Mouse (Mus musculus) heart, postnatal 0 days (tissue): ENCODE data around the gene Gmppb. TPM values are rescaled to one million over a fixed set of nuclear protein-coding genes. Genes with fewer than 3 reads are reported as not detected.

Experiments used
- ATAC-seq: fragments of 200-750 bp; cut with Nextera tagmentation; 2 replicates; pipeline ENCODE4 v1.8.0; 2017; ENCODE audit warnings: low read depth, moderate number of reproducible peaks, moderate library complexity; ENCODE audit not compliant: insufficient read depth
- DNase-seq: peaks from one replicate; pipeline ENCODE4 v3.0.0-alpha.2; 2016; ENCODE audit warnings: low spot score
- H3K27ac ChIP-seq: fragments of 300-500 bp; sonication (generic); 2 replicates; pipeline ENCODE4 v1.5.1; 2014; ENCODE audit warnings: low read depth, mild to moderate bottlenecking
- H3K27me3 ChIP-seq: fragments of 300-500 bp; sonication (generic); 2 replicates; pipeline ENCODE4 v1.6.1; 2014; ENCODE audit warnings: low read length, mixed read lengths; ENCODE audit not compliant: control insufficient read depth, insufficient read depth
- H3K36me3 ChIP-seq: fragments of 300-500 bp; sonication (generic); replicated peaks from 2 replicates; pipeline ENCODE4 v1.6.1; 2014; ENCODE audit warnings: low read length, mixed read lengths; ENCODE audit not compliant: control insufficient read depth, insufficient read depth
- H3K4me1 ChIP-seq: fragments of 300-500 bp; sonication (generic); 2 replicates; pipeline ENCODE4 v1.6.1; 2014; ENCODE audit warnings: antibody characterized with exemption; ENCODE audit not compliant: control insufficient read depth, insufficient read depth
- H3K4me2 ChIP-seq: fragments of 300-500 bp; sonication (generic); 2 replicates; pipeline ENCODE4 v1.6.1; 2014; ENCODE audit warnings: low read depth, mild to moderate bottlenecking, low read length, moderate library complexity
- H3K4me3 ChIP-seq: fragments of 300-500 bp; sonication (generic); 2 replicates; pipeline ENCODE4 v1.5.1; 2014; ENCODE audit warnings: low read depth, low read length
- H3K9ac ChIP-seq: fragments of 300-500 bp; sonication (generic); replicated peaks from 2 replicates; pipeline ENCODE4 v1.6.1; 2014; ENCODE audit warnings: low read depth, low read length, mixed read lengths
- H3K9me3 ChIP-seq: fragments of 300-500 bp; sonication (generic); replicated peaks from 2 replicates; pipeline ENCODE4 v1.6.1; 2016; ENCODE audit warnings: low read length; ENCODE audit not compliant: control insufficient read depth
- CTCF ChIP-seq: IDR thresholded peaks from 2 replicates; pipeline ENCODE4 v1.5.1; 2016; ENCODE audit warnings: antibody characterized with exemption, control low read depth, low read depth
- EP300 ChIP-seq: IDR thresholded peaks from 2 replicates; pipeline ENCODE4 v1.6.1; 2016; ENCODE audit warnings: antibody characterized with exemption, low read depth
- WGBS: fragments of 180-500 bp; shearing (Covaris S2); extraction: QIAGEN DNeasy Blood & Tissue Kit; methylation state at CpG from one replicate; pipeline ENCODE4 v1.1.7; 2014; 5-methylcytosine and 5-hydroxymethylcytosine counted together
- microRNA-seq: library from miRNA; unstranded; fragments of <30 nt; microRNA quantifications from one replicate; pipeline ENCODE4, GENCODE M21; 2016
- polyA plus RNA-seq: library from polyadenylated mRNA; unstranded; fragments of >200 nt; fragmentation: Nextera tagmentation; extraction: Ambion mirVana; gene quantifications from 2 replicates; pipeline ENCODE4 v1.2.1, GENCODE M21; 2015
- total RNA-seq: library from RNA; depleted of rRNA; stranded (reverse); fragments of >200 nt; gene quantifications from 2 replicates; pipeline ENCODE4 v1.2.3, GENCODE M21; 2014; ENCODE audit warnings: low replicate concordance; rRNA removed

The Gmppb gene
- total and polyA plus RNA-seq, 2 experiments from 2014 or later: 13.1 to 15.7 TPM

DNA sequence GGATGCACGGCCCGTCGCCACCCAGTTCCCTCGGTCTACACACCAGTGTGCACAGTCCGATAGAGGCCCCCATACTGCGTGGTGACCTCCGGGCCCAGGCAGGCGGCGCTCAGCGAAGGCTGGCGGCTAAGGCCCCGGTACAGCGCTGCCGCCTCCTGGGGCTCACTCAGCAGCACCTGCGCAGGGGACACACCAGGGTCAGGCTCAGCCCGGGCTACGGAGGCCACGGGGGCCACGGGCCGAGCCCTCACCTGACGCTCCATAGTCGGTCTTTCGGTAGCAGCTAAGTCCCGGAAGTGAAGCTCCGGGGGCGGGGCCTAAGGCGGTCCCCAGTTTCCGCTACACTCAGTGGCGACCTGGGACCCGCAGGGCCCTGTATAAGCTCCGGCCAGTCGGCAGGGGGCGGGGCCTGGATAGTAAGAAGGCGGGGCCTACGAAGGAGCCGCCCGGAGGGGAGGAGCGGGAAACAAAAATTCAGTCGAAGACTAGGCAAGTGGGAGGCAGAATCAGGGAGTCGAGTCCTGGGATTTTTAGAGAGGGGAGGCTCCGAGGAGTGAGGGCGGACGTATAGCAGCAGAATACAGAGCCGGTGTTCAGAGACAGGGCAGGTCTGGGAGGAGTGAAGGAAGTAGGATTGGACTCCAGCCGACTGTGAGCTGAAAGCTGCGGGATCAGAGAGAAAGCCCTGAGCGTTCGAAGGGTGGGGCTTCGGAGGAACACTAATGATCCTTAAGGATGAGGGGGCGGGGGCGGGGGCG, 45.3 kb downstream of the Gmppb start, which contains the start of gene Apeh:
Gene Apeh (minus strand): TSS at position 423 of the 758 bp plus-strand sequence.
- peaks cover 10% of the 10 kb centered on the region; the same call in 1 of the 2 replicates for H3K4me1 ChIP-seq
- peak within 1 kb of the TSS; percentile 81 for H3K27ac ChIP-seq
- H3K36me3 ChIP-seq: peaks cover 30% of the 10 kb centered on the region
- H3K4me3 ChIP-seq: peak within 1 kb of the TSS; percentile 80
- peak; percentile 92 for ATAC-seq
- peak; percentile 29; the same call in 1 of the 2 replicates for TF ChIP-seq EP300
- TF ChIP-seq CTCF: no peak; the same call in 1 of the 2 replicates
- no peaks in the 10 kb centered on the region for H3K9me3 ChIP-seq
- WGBS: under 1% methylated on average over 52 of the region's 52 CpGs
- no peaks in the 10 kb centered on the region for H3K27me3 ChIP-seq
- H3K4me2 ChIP-seq: peak within 1 kb of the TSS; percentile 91
- DNase-seq: peak; percentile 89
- H3K9ac ChIP-seq: peak within 1 kb of the TSS; percentile 75

- TF ChIP-seq CTCF (no peak), EP300 (no peak)
- Histone ChIP-seq H3K4me3 (peak overlapping the region; percentile 80), H3K27me3 (no peaks in the 10 kb centered on the region), H3K4me1 (peaks cover 10% of the 10 kb centered on the region; the same call in 1 of the 2 replicates), H3K36me3 (peaks cover 23% of the 10 kb centered on the region), H3K9ac (peak overlapping the region; percentile 75), H3K9me3 (no peaks in the 10 kb centered on the region), H3K27ac (peak overlapping the region; percentile 81), H3K4me2 (peak overlapping the region; percentile 91)
- WGBS: under 1% methylated on average over 16 of the region's 16 CpGs
- DNase-seq: no peak
- peak; percentile 12 for ATAC-seq
These were observed 46.0 kb downstream of the Gmppb start for GRCm38 (mm10) chr9:108094998-108095411.

- ATAC-seq (peak; percentile 40; the same call in 1 of the 2 replicates), DNase-seq (peak; percentile 85)
- no peaks in the 10 kb centered on the region for H3K9me3 ChIP-seq
- H3K27me3 ChIP-seq: no peaks in the 10 kb centered on the region
- H3K27ac ChIP-seq: no peak overlapping the region
- peak overlapping the region; percentile 91 for H3K4me2 ChIP-seq
- 7% methylated on average over 3 of the region's 3 CpGs for WGBS
- H3K4me1 ChIP-seq: peaks cover 10% of the 10 kb centered on the region; the same call in 1 of the 2 replicates
- H3K9ac ChIP-seq: no peak overlapping the region; the same call in 1 of the 2 replicates
- H3K36me3 ChIP-seq: peaks cover 18% of the 10 kb centered on the region
- TF ChIP-seq EP300: no peak
- TF ChIP-seq CTCF: peak; percentile 78
- peak overlapping the region; percentile 80 for H3K4me3 ChIP-seq
These were observed 46.5 kb downstream of the Gmppb start for GRCm38 (mm10) chr9:108095518-108095917.

DNA sequence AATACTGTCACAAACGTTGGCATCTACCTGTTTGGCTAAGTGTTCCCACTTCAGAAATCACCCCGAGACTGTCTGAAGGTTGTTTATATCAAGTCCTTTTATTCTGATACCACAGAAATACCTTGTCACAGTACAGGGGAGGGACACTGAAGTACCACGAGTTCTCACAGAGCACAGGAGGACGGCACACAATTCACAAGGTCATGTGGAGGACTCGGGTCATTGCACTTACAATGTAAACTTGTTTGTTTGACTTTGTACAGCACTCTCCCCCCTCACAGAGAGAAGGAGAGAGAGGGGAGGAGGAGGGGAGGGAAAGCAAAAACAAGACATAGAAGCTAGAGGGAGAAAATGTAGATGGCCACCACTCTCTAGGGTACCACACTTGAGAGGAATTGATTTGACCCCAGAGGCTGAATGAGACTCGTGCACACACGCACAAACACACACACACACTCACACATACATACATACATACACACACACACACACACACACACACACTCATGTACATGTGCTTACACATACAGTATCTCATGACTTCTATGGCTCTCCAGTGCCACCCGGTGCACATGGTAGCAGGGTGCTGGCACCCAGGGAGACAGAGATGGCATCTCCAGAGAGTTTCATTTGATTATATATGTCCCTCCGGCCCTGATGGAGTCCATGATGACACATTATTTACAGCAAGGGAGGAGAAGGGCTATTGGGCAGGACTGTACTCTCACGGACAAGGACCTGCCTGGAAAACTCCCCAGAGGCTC, 47.1 kb downstream of the Gmppb start:
- Histone ChIP-seq H3K4me3 (no peak overlapping the region), H3K9me3 (no peaks in the 10 kb centered on the region), H3K9ac (no peak overlapping the region), H3K27me3 (no peaks in the 10 kb centered on the region), H3K27ac (no peak overlapping the region), H3K4me1 (peaks cover 10% of the 10 kb centered on the region; the same call in 1 of the 2 replicates), H3K4me2 (no peak overlapping the region), H3K36me3 (peaks cover 12% of the 10 kb centered on the region)
- ATAC-seq: no peak
- TF ChIP-seq CTCF (no peak; the same call in 1 of the 2 replicates), EP300 (no peak)
- WGBS: 55% methylated on average over 10 of the region's 10 CpGs
- no peak for DNase-seq

DNA sequence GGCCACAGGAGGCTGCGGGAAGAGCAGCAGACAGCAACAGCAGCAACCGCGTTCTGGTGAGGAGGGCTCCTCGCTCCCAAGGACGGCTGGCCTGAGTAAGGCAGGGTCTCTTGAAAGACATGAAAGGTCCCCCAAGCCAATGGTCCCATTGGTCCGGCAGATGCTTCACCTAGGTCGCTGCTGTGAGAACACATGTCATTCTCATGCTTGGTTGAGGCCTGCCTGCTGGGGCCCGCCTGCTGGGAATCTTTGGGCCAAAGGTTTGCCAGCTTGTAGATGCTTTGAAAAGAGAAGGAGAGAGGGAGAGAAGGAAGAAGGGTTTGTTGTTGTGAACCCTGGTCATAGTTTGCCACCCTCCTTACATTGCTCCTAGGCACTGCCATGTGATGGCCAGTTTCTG, 50.6 kb downstream of the Gmppb start:
- Histone ChIP-seq H3K36me3 (no peaks in the 10 kb centered on the region), H3K27ac (no peak overlapping the region), H3K4me2 (no peak overlapping the region), H3K4me3 (no peak overlapping the region), H3K27me3 (no peaks in the 10 kb centered on the region), H3K9me3 (no peaks in the 10 kb centered on the region), H3K9ac (no peak overlapping the region), H3K4me1 (peaks cover 6% of the 10 kb centered on the region; the same call in 1 of the 2 replicates)
- DNase-seq (no peak), ATAC-seq (no peak)
- 85% methylated on average over 8 of the region's 8 CpGs for WGBS
- no peak for TF ChIP-seq EP300
- TF ChIP-seq CTCF: no peak

Small RNAs within 50 kb of the gene (microRNA-seq; reads per million reads assigned to microRNA genes)
- not detected for gene Mir7088

Other genes with a start within 250 kb of the Gmppb start
- 20.3 and 35.1 TPM in 2 replicates for gene Rbm6, start 176.0 kb upstream of the Gmppb start, total RNA-seq
- gene Rbm6, start 176.0 kb upstream of the Gmppb start, polyA plus RNA-seq: 27.1 and 28.3 TPM in 2 replicates
- 12.1 and 16.4 TPM in 2 replicates for gene Mon1a, start 161.1 kb upstream of the Gmppb start, total RNA-seq
- gene Mon1a, start 161.1 kb upstream of the Gmppb start, polyA plus RNA-seq: 9.9 TPM in 2 replicates
- 1.8 and 20.1 TPM in 2 replicates for gene Mst1r, start 142.4 kb upstream of the Gmppb start, total RNA-seq
- gene Mst1r, start 142.4 kb upstream of the Gmppb start, polyA plus RNA-seq: 0.74 and 1.2 TPM in 2 replicates
- gene Actl11, start 120.8 kb upstream of the Gmppb start, total RNA-seq: not detected in 2 replicates
- gene Actl11, start 120.8 kb upstream of the Gmppb start, polyA plus RNA-seq: not detected in 2 replicates
- gene Camkv, start 113.6 kb upstream of the Gmppb start, total RNA-seq: 0.15 TPM in 1 of 2 replicates, not detected in the other
- 0.03 TPM in 1 of 2 replicates, not detected in the other for gene Camkv, start 113.6 kb upstream of the Gmppb start, polyA plus RNA-seq
- 4.8 and 10.0 TPM in 2 replicates for gene Traip, start 99.1 kb upstream of the Gmppb start, total RNA-seq
- 2.3 and 3.3 TPM in 2 replicates for gene Traip, start 99.1 kb upstream of the Gmppb start, polyA plus RNA-seq
- 52.0 and 55.6 TPM in 2 replicates for gene Uba7, start 73.7 kb upstream of the Gmppb start, total RNA-seq
- 16.4 and 18.0 TPM in 2 replicates for gene Uba7, start 73.7 kb upstream of the Gmppb start, polyA plus RNA-seq
- 0.19 and 4.6 TPM in 2 replicates for gene Gm20661, start 66.2 kb upstream of the Gmppb start, total RNA-seq
- gene Gm20661, start 66.2 kb upstream of the Gmppb start, polyA plus RNA-seq: 0.52 and 0.57 TPM in 2 replicates
- gene Inka1, start 63.4 kb upstream of the Gmppb start, total RNA-seq: 34.0 and 34.3 TPM in 2 replicates
- gene Inka1, start 63.4 kb upstream of the Gmppb start, polyA plus RNA-seq: 37.0 and 38.4 TPM in 2 replicates
- 1.5 and 10.0 TPM in 2 replicates for gene Cdhr4, start 56.7 kb upstream of the Gmppb start, total RNA-seq
- 1.3 and 1.7 TPM in 2 replicates for gene Cdhr4, start 56.7 kb upstream of the Gmppb start, polyA plus RNA-seq
- 1.8 TPM in 1 of 2 replicates, not detected in the other for gene Gm20662, start 52.9 kb upstream of the Gmppb start, total RNA-seq
- gene Gm20662, start 52.9 kb upstream of the Gmppb start, polyA plus RNA-seq: 0.56 and 0.62 TPM in 2 replicates
- 102 and 132 TPM in 2 replicates for gene Ip6k1, start 46.7 kb upstream of the Gmppb start, total RNA-seq
- gene Ip6k1, start 46.7 kb upstream of the Gmppb start, polyA plus RNA-seq: 25.4 and 27.6 TPM in 2 replicates
- gene Amigo3, start 3.9 kb downstream of the Gmppb start, total RNA-seq: 1.4 and 7.6 TPM in 2 replicates
- 1.4 and 1.6 TPM in 2 replicates for gene Amigo3, start 3.9 kb downstream of the Gmppb start, polyA plus RNA-seq
- gene Mst1, start 31.2 kb downstream of the Gmppb start, total RNA-seq: not detected in 2 replicates
- 0.07 TPM in 1 of 2 replicates, not detected in the other for gene Mst1, start 31.2 kb downstream of the Gmppb start, polyA plus RNA-seq
- 40.5 and 60.2 TPM in 2 replicates for gene Rnf123, start 34.1 kb downstream of the Gmppb start, total RNA-seq
- 24.6 and 32.9 TPM in 2 replicates for gene Rnf123, start 34.1 kb downstream of the Gmppb start, polyA plus RNA-seq
- gene Apeh, start 45.4 kb downstream of the Gmppb start, total RNA-seq: 36.5 and 43.5 TPM in 2 replicates
- 32.8 TPM in 2 replicates for gene Apeh, start 45.4 kb downstream of the Gmppb start, polyA plus RNA-seq
- 0.42 TPM in 1 of 2 replicates, not detected in the other for gene Bsn, start 141.1 kb downstream of the Gmppb start, total RNA-seq
- gene Bsn, start 141.1 kb downstream of the Gmppb start, polyA plus RNA-seq: 0.01 and 0.03 TPM in 2 replicates
- gene Dag1, start 214.7 kb downstream of the Gmppb start, total RNA-seq: 209 and 229 TPM in 2 replicates
- 99.2 and 106 TPM in 2 replicates for gene Dag1, start 214.7 kb downstream of the Gmppb start, polyA plus RNA-seq
- gene Nicn1, start 241.2 kb downstream of the Gmppb start, total RNA-seq: 12.9 and 22.4 TPM in 2 replicates
- 20.5 and 20.9 TPM in 2 replicates for gene Nicn1, start 241.2 kb downstream of the Gmppb start, polyA plus RNA-seq
- gene Amt, start 247.6 kb downstream of the Gmppb start, total RNA-seq: 3.7 and 14.5 TPM in 2 replicates
- 5.4 and 6.4 TPM in 2 replicates for gene Amt, start 247.6 kb downstream of the Gmppb start, polyA plus RNA-seq